Mouse (Mus musculus) embryo, embryonic 11.5 days (tissue): ENCODE measurements around the gene Hoxd1.

Experiments used
- DNase-seq: peaks from one replicate; pipeline ENCODE4 v3.0.0-alpha.2; 2012; ENCODE audit warnings: low read depth, low spot score

The Hoxd1 gene

DNA sequence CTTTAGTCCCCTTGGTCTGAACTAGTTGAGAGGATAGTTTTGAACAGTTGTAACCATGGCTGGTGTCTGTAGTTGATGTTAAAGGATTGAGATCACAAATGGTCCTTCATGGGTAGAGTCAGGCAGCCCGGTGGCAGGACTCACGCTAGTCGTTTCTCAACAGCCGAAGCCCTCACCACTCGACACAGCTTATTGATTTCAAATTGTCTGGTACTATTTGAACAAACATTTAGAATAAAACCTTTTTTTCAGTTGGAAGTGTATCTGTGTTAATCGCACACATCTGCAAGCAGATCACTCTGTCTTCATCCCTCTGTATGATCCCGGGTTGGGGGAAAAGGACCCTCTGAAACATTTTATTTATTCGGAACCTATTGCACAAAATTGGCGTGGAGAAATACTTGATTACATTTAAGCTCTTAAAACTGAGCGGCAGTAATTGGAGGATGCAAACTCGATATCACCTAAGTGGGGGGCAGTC is 15.1 kb upstream of the Hoxd1 start:
- DNase-seq, result no peak

GRCm38 (mm10) chr2:74748436-74748995 is 14.3 kb upstream of the Hoxd1 start:
- DNase-seq, result no peak

DNA sequence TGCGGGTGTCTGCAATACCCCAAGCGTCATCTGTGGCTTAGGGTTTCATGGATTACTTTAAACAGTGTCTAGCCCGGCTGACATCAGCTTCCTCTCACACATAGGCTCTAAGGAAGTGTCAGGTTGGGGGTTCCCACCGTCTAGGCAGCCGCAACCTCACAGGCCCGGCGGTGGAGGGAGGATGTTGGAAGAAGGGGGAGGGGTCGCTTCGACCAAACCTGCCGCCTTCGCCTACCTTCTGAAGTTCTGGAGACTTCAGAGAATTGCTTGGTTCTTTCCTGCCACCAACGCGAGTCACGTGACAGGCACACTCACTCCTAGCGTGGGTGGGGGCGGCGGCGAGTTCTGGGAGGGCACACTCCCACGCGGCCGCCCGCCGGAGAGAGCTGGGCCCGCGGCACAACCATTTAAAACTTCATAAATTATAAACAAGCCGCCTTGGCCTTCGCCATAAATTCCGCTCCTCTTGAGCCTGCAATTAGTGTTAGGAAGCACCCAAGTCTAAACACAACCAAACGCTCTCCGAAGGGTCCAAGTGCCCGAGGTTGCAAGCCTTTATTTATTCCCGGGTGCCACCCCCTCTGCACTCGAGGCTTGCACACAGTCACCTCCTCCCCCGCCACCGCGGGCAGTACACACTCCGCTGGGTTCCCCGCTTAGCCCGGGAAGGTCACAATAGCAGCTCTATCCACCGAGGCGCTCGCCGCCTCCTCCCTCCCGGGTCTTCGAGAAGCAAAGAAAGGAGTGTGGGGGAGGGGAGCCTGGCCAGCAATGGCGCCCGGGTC is 13.3 kb upstream of the Hoxd1 start:
- no peak for DNase-seq

DNA sequence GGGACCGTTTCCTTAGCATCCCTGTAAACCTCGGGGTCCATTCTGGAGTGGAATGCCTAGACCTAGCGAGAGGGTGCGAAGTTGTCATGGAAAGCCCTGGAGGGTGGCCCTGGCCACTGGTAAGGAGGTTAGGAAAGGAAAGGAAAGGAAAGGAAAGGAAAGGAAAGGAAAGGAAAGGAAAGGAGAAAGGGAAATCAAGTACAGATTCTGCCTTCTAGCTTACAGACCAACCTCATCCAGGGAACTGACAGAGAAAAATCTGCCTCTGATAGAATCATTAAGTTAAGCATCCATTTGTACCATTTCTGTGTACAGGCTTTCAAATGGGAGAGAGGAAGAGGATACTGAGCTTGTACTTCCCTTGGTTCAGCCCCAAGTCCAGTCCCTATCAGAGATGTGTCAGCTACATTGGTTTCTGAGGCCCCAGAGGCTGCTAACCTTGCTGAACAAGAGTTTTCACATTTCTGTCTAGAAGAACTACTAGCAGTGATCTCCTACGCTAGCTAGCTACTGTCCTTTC is 12.0 kb upstream of the Hoxd1 start:
- no peak for DNase-seq

GRCm38 (mm10) chr2:74751861-74752260 is 10.9 kb upstream of the Hoxd1 start:
- no peak for DNase-seq

GRCm38 (mm10) chr2:74752431-74753174 is 10.2 kb upstream of the Hoxd1 start:
- no peak for DNase-seq

DNA sequence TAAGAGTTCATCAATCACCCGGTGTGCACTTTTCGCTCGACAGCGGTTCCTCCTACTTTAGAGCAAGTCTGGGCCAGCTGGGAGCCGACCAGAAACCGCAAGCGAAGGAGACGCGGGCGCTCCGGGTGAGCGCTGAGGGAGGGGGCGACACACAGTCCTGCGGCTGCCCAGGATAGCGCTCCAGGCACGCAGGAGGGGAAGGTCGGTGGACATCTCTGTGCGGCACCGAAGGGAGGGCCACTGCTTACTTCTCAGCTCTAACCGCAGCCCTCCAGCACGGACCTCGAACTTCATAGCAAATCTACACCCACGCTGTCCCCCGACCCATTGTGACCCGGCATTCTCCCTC is 9.6 kb upstream of the Hoxd1 start:
- DNase-seq, result no peak

DNA sequence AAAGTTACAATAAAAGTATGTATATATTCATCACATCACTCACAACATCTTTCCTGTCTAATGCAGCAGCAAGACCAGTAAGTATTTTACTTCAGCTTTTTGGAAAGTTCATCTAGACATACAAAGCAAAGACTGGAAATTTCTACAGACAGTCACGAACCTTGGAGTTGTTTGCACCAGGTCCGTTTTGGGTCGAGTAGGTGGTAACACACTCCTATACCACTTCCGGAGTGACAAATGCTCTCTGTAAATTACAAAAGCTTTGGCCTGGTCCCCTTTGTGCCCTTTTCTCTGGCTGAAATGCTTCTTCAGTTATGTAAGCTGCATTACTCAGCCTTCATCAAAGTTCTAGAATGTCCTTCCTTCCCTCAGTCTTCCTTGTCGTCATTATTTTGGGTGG is 9.1 kb upstream of the Hoxd1 start:
- no peak for DNase-seq

- DNase-seq, result no peak
Observed at GRCm38 (mm10) chr2:74760146-74760545, 2.6 kb upstream of the Hoxd1 start.

DNA sequence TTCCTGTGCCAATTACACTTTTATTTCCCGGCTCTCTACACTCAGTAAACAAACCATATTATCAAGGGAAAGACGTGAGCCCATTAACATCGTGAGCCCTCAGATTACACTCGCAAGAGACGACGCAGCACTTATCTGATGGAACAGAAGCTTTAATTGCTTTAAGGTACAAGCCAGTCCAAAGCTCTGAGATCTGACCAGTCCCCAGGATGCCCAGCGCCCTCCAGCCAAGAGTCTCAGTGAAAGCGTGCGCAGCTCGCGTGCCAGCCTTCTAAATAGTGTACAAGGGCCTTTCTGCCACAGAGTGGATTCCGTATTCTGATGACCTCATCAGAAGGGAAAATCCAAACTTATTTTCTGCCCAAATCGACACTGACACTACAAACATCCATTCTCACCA is 839 bp upstream of the Hoxd1 start:
- no peak for DNase-seq

GRCm38 (mm10) chr2:74763245-74763735 is 510 bp downstream of the Hoxd1 start:
- no peak for DNase-seq

DNA sequence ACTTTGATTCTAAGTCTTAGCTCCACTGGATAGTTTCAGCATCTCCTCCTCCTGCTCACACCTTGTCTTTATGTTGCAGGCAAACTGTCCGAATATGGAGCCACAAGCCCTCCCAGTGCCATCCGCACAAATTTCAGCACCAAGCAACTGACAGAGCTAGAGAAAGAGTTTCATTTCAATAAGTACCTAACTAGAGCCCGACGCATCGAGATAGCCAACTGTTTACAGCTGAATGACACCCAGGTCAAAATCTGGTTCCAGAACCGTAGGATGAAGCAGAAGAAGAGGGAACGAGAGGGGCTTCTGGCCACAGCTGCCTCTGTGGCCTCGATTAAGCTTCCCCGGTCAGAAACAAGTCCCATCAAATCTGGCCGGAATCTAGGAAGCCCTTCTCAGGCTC is 1.2 kb downstream of the Hoxd1 start:
- no peak for DNase-seq

GRCm38 (mm10) chr2:74774359-74774758 is 11.6 kb downstream of the Hoxd1 start:
- DNase-seq, result no peak

GRCm38 (mm10) chr2:74777536-74778275 is 14.9 kb downstream of the Hoxd1 start:
- no peak for DNase-seq

DNA sequence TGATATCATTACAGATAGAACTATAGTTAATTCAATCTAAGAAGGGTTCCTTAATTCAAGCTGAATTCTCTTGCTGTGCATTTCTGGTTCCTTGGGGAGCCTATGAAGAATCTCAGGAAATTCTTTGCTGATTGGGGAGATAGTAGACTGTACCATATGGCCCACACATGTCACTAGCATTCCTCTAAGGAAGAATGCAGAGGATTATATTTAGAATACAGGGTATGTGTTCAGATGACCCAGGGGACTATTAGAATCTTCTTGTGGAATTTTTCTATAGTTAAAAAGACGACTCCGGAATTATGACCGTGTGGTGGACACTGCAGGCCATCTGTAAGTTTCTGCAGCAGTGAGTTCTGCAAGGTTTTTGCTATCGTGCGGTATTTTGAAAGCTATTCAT is 18.6 kb downstream of the Hoxd1 start:
- no peak for DNase-seq

DNA sequence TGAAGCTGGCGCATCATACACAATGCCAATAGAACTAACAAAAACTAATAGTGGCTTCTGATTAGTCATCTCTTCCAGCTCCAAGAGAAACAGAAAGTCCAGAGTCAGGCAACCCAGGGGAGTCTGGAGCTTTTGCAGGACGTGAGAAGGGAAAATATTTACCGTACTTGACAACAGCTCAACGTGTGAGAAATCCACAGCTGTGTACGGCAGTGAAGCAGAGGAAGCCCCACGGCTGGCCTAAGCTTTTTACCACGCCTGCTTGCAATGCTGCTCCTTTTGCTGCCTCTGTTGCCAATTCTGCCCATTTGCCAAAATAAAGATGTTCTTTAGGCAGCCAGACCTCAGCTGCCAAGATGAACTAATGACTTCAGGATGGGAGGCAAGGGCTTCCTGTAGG is 32.8 kb downstream of the Hoxd1 start:
- DNase-seq, result no peak

GRCm38 (mm10) chr2:74808431-74808830 is 45.7 kb downstream of the Hoxd1 start:
- DNase-seq, result no peak
